Mouse (Mus musculus): ENCODE measurements at regions not wholly inside any gene's neighbourhood (a gene's known extent, or its start where the extent isn't known, plus 50 kb on each side); places are given as distances from the start of the nearest gene placed in this dataset.

- TF ChIP-seq POU5F1 (IDR thresholded peaks at IDR 0.05; ENCODE audit: borderline replicate concordance, low read length), result no peak
- no peak for TF ChIP-seq NANOG (IDR thresholded peaks at IDR 0.05; ENCODE audit: borderline replicate concordance, low read length)
- no peak for TF ChIP-seq CTCF (conservative IDR thresholded peaks at IDR 0.05; ENCODE audit: low read length)
- Histone ChIP-seq H3K36me3 (ENCODE audit: insufficient read depth, low read length) (no peaks in the 10 kb centered on the region), H3K4me1 (replicated peaks; ENCODE audit: low read depth, low read length) (no peaks in the 10 kb centered on the region), H3K9me3 (ENCODE audit: low read length) (no peaks in the 10 kb centered on the region), H3K27me3 (ENCODE audit: insufficient read depth, low read length) (peaks cover 11% of the 10 kb centered on the region), H3K4me3 (replicated peaks; ENCODE audit: low read length) (no peak overlapping the region)
These were observed 92.8 kb downstream of the Rpl14 start for GRCm38 (mm10) chr9:120664086-120664485.

GRCm38 (mm10) chr9:120672452-120672851, 101.2 kb downstream of the Rpl14 start:
- no peaks in the 10 kb centered on the region for H3K9me3 ChIP-seq (ENCODE audit: low read length)
- H3K4me3 ChIP-seq (replicated peaks; ENCODE audit: low read length), result peak overlapping the region; percentile 29
- peaks cover 32% of the 10 kb centered on the region for H3K27me3 ChIP-seq (ENCODE audit: insufficient read depth, low read length)
- H3K36me3 ChIP-seq (ENCODE audit: insufficient read depth, low read length), result no peaks in the 10 kb centered on the region
- TF ChIP-seq NANOG (IDR thresholded peaks at IDR 0.05; ENCODE audit: borderline replicate concordance, low read length), result no peak
- no peak for TF ChIP-seq CTCF (conservative IDR thresholded peaks at IDR 0.05; ENCODE audit: low read length)
- no peak for TF ChIP-seq POU5F1 (IDR thresholded peaks at IDR 0.05; ENCODE audit: borderline replicate concordance, low read length)
- peaks cover 55% of the 10 kb centered on the region for H3K4me1 ChIP-seq (replicated peaks; ENCODE audit: low read depth, low read length)

- H3K27me3 ChIP-seq (ENCODE audit: insufficient read depth, low read length), result peaks cover 28% of the 10 kb centered on the region
- H3K4me3 ChIP-seq (replicated peaks; ENCODE audit: low read length), result peak overlapping the region; percentile 68
- H3K4me1 ChIP-seq (replicated peaks; ENCODE audit: low read depth, low read length), result peaks cover 77% of the 10 kb centered on the region
- TF ChIP-seq NANOG (IDR thresholded peaks at IDR 0.05; ENCODE audit: borderline replicate concordance, low read length) (no peak), CTCF (conservative IDR thresholded peaks at IDR 0.05; ENCODE audit: low read length) (no peak)
- H3K9me3 ChIP-seq (ENCODE audit: low read length), result no peaks in the 10 kb centered on the region
- H3K36me3 ChIP-seq (ENCODE audit: insufficient read depth, low read length), result no peaks in the 10 kb centered on the region
These were observed 103.6 kb downstream of the Rpl14 start for GRCm38 (mm10) chr9:120674855-120675254.

DNA sequence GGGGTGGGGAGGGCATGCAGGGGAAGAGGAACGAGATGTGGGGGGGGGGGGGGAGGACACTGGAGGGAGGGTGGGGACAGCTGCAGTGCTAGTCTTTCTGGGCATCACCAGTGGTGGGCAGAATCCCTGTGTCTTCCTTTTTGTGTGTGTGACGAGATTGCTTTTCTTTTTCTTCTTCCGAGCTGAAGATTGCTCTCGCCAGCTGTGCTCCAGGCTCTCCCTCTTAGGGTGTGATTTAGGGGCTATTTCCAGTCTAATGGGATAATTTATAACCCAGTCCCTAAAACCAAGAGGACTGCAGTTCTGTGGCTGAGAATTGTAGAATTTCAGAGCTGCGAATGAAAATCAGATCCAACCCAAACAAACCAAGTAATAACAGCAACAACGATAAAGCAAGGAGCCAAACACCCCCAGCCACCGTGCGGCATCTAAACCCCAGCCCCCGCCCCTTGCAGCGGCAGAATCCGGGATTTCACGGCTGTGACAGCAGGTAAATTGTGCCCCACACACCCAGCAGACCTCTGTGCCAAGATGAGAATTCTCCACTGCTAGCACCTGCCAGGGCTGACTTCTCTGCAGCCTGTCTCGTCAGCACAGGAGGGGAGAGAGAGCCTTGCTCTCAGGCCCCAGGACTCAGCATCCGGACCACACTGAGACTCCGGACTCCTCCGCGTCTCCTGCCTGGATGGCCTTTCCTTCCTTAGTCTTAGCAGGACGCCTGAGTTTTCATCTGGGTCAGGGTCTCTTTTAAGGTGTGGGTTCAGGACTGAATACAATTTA, 104.3 kb downstream of the Rpl14 start:
- Histone ChIP-seq H3K36me3 (ENCODE audit: insufficient read depth, low read length) (no peaks in the 10 kb centered on the region), H3K27me3 (ENCODE audit: insufficient read depth, low read length) (peaks cover 23% of the 10 kb centered on the region), H3K9me3 (ENCODE audit: low read length) (no peaks in the 10 kb centered on the region), H3K4me3 (replicated peaks; ENCODE audit: low read length) (peak overlapping the region; percentile 68), H3K4me1 (replicated peaks; ENCODE audit: low read depth, low read length) (peaks cover 84% of the 10 kb centered on the region)
- no peak for TF ChIP-seq CTCF (conservative IDR thresholded peaks at IDR 0.05; ENCODE audit: low read length)
- TF ChIP-seq NANOG (IDR thresholded peaks at IDR 0.05; ENCODE audit: borderline replicate concordance, low read length), result no peak
- no peak for TF ChIP-seq POU5F1 (IDR thresholded peaks at IDR 0.05; ENCODE audit: borderline replicate concordance, low read length)

DNA sequence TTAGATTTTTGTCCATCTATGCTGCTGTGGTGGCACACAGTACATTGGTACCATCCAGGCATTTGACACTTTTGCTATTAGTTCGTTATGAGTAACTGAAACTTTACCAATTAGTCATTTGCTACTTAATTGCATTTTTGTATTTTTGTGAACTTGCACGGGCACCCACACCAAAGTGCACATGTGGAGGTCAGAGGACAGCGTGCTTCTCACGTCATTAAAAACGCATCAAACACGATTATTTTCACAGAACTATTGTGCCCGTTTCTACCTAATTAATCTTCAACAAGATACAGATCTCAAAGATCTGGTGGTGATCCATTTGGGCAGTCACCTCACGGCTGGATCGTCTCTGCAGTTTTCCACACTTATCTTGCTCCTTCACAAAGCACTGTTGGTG, 105.1 kb downstream of the Rpl14 start:
- Histone ChIP-seq H3K9me3 (ENCODE audit: low read length) (no peaks in the 10 kb centered on the region), H3K27me3 (ENCODE audit: insufficient read depth, low read length) (peaks cover 19% of the 10 kb centered on the region), H3K4me1 (replicated peaks; ENCODE audit: low read depth, low read length) (peaks cover 90% of the 10 kb centered on the region), H3K36me3 (ENCODE audit: insufficient read depth, low read length) (no peaks in the 10 kb centered on the region), H3K4me3 (replicated peaks; ENCODE audit: low read length) (peak overlapping the region; percentile 67)
- no peak for TF ChIP-seq CTCF (conservative IDR thresholded peaks at IDR 0.05; ENCODE audit: low read length)

- TF ChIP-seq CTCF (conservative IDR thresholded peaks at IDR 0.05; ENCODE audit: low read length), result no peak
- TF ChIP-seq NANOG (IDR thresholded peaks at IDR 0.05; ENCODE audit: borderline replicate concordance, low read length), result no peak
- TF ChIP-seq POU5F1 (IDR thresholded peaks at IDR 0.05; ENCODE audit: borderline replicate concordance, low read length), result no peak
- H3K4me3 ChIP-seq (replicated peaks; ENCODE audit: low read length), result peak overlapping the region; percentile 67; the same call in 1 of the 2 replicates
- peaks cover 94% of the 10 kb centered on the region for H3K4me1 ChIP-seq (replicated peaks; ENCODE audit: low read depth, low read length)
- no peaks in the 10 kb centered on the region for H3K9me3 ChIP-seq (ENCODE audit: low read length)
- peaks cover 20% of the 10 kb centered on the region for H3K27me3 ChIP-seq (ENCODE audit: insufficient read depth, low read length)
- H3K36me3 ChIP-seq (ENCODE audit: insufficient read depth, low read length), result no peaks in the 10 kb centered on the region
These were observed 105.5 kb downstream of the Rpl14 start for GRCm38 (mm10) chr9:120676771-120677170.

DNA sequence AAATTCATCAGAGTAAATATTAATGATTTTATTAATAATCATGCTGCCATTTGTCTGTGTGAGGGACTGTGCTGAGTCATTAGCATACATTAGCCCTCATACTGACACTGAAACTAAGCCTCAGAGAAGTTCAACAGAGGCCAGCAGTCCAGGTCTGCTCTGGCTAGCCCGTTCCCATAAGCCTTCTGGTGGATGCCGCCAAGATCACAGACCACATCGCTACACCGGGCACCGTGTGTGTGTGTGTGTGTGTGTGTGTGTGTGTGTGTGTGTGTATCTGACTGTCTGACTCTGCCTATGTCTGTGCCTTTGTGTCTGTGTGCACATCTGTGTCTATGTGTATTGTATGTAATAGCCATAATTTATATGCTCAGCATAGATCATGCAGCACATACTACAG, 106.0 kb downstream of the Rpl14 start:
- Histone ChIP-seq H3K27me3 (ENCODE audit: insufficient read depth, low read length) (peaks cover 20% of the 10 kb centered on the region), H3K9me3 (ENCODE audit: low read length) (no peaks in the 10 kb centered on the region), H3K4me3 (replicated peaks; ENCODE audit: low read length) (no peak overlapping the region), H3K36me3 (ENCODE audit: insufficient read depth, low read length) (no peaks in the 10 kb centered on the region), H3K4me1 (replicated peaks; ENCODE audit: low read depth, low read length) (peaks cover 94% of the 10 kb centered on the region)
- TF ChIP-seq NANOG (IDR thresholded peaks at IDR 0.05; ENCODE audit: borderline replicate concordance, low read length) (no peak), POU5F1 (IDR thresholded peaks at IDR 0.05; ENCODE audit: borderline replicate concordance, low read length) (no peak), CTCF (conservative IDR thresholded peaks at IDR 0.05; ENCODE audit: low read length) (no peak)

GRCm38 (mm10) chr9:120679822-120680426, 108.7 kb downstream of the Rpl14 start:
- Histone ChIP-seq H3K27me3 (ENCODE audit: insufficient read depth, low read length) (peaks cover 12% of the 10 kb centered on the region), H3K4me1 (replicated peaks; ENCODE audit: low read depth, low read length) (peaks cover 67% of the 10 kb centered on the region), H3K36me3 (ENCODE audit: insufficient read depth, low read length) (no peaks in the 10 kb centered on the region), H3K9me3 (ENCODE audit: low read length) (no peaks in the 10 kb centered on the region), H3K4me3 (replicated peaks; ENCODE audit: low read length) (peak overlapping the region; percentile 32; the same call in 1 of the 2 replicates)
- TF ChIP-seq POU5F1 (IDR thresholded peaks at IDR 0.05; ENCODE audit: borderline replicate concordance, low read length) (no peak), CTCF (conservative IDR thresholded peaks at IDR 0.05; ENCODE audit: low read length) (no peak), NANOG (IDR thresholded peaks at IDR 0.05; ENCODE audit: borderline replicate concordance, low read length) (no peak)

Measured in E14TG2a.4 (cell line).